ENCODE assay signal across 7 mouse cellular contexts in the genomic region with DNA sequence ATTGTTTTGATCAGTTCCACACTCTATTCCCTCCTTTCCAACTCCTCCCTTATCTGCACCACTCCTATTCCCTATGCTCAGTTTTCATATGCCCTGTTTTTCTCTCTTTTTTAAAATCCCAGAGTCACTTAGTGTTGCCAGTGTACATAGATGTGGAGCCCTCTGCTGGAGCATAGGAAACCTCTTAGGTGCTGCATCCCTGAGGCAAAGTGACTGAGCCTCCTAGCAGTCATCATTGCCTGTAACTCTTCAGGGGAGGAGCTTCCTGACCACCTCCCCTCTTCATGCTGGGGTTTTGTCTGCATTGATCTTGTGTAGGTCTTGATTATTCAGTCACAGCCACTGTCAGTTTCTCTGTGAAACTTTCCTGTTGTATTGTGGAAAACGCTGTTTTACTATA. TPM values are rescaled to one million over a fixed set of nuclear protein-coding genes. Genes with fewer than 3 reads are reported as not detected.
DNase-seq lines count a peak whose midpoint lies in the region; ATAC-seq and TF ChIP-seq lines count a peak whose summit lies in the region.

No protein-coding gene starts in this region.

- no peaks in the 10 kb centered on the region for H3K27me3 ChIP-seq in liver, embryonic 14.5 days (ENCODE audit: control insufficient read depth, insufficient read depth, low read length)

- intact Hi-C loops in left cerebral cortex, postnatal 10 days (cut with DNase I), result loop anchor here (2.0 kb wide), 1 partner anchor 96 kb away; no protein-coding TSS in a partner anchor
- intact Hi-C loops in heart, postnatal 36 days (cut with DNase I), result loop anchor here (1.0 kb wide), 1 partner anchor 96 kb away; no protein-coding TSS in a partner anchor

- DNase-seq in left cerebral cortex, adult 18-20 months (ENCODE audit: low spot score in 2 of 2), result peak; percentile 30 to 36
- no peak for DNase-seq in left cerebral cortex, postnatal 10 days (ENCODE audit: extremely low spot score in 1 of 2, low spot score in 2 of 2)
- DNase-seq in MN1 (ENCODE audit: low spot score), result peak; percentile 53
- DNase-seq in cerebellum, adult 9-10 months, result peak; percentile 60
- peak; percentile 14 to 25 for DNase-seq in heart, postnatal 36 days
- DNase-seq in liver, embryonic 14.5 days (ENCODE audit: low read depth in 3 of 3, low spot score in 3 of 3), result peak in 1 of 3 experiments; percentile 11
- DNase-seq in thymus, postnatal 10 days (ENCODE audit: low spot score in 2 of 2), result peak; percentile 52 to 61

- no peaks in the 10 kb centered on the region for H3K9me3 ChIP-seq in liver, embryonic 14.5 days (ENCODE audit: control insufficient read depth, low read length)

- H3K4me1 ChIP-seq in liver, embryonic 14.5 days (replicated peaks; ENCODE audit: control insufficient read depth in 2 of 2, insufficient read depth in 2 of 2, low read length in 1 of 2), result no peaks in the 10 kb centered on the region

- H3K27ac ChIP-seq in liver, embryonic 14.5 days, result no peak overlapping the region

- no peak for ATAC-seq in liver, embryonic 14.5 days (ENCODE audit: insufficient read depth)

- H3K4me3 ChIP-seq in liver, embryonic 14.5 days (ENCODE audit: insufficient read depth in 1 of 2, low read depth in 2 of 2, low read length in 2 of 2), result no peak overlapping the region

- WGBS in liver, embryonic 14.5 days (ENCODE audit: insufficient replicate concordance), result 61% methylated on average over 1 of the region's 1 CpGs

- H3K9ac ChIP-seq in liver, embryonic 14.5 days (replicated peaks), result no peak overlapping the region

- H3K36me3 ChIP-seq in liver, embryonic 14.5 days (replicated peaks; ENCODE audit: control insufficient read depth, insufficient read depth, low read depth), result no peaks in the 10 kb centered on the region; the same call in 1 of the 2 replicates

- no peak overlapping the region for H3K4me2 ChIP-seq in liver, embryonic 14.5 days (ENCODE audit: low read depth)

- no peak for TF ChIP-seq EP300 in liver, embryonic 14.5 days (IDR thresholded peaks at IDR 0.05; ENCODE audit: low read depth)

- peak; percentile 41; the same call in 1 of the 2 replicates for TF ChIP-seq CTCF in liver, embryonic 14.5 days (IDR thresholded peaks at IDR 0.05; ENCODE audit: low read depth)

RNA-seq across cellular contexts. Expression of a gene that starts 22.7 kb away (rescaled TPM):
- 10 to 100 TPM; 51.1 to 58.6 TPM for total RNA-seq in left cerebral cortex, adult 18-20 months (2021)
- 10 to 100 TPM; 29.5 to 30.5 TPM for total RNA-seq in left cerebral cortex, postnatal 10 days (2021)
- total RNA-seq in heart, postnatal 36 days (2021), result 10 to 100 TPM in 1 of 2 experiments, 1 to 10 TPM in 1; 7.4 to 13.1 TPM
- polyA plus RNA-seq in liver, embryonic 14.5 days (2012; rRNA removed), result 1.4 and 1.8 TPM in 2 replicates
- polyA plus RNA-seq in liver, embryonic 14.5 days (2014; fragmentation: Nextera tagmentation; extraction: Ambion mirVana), result 2.1 and 2.3 TPM in 2 replicates

Comparison
In these comparisons a context has a peak if more than half of its experiments do, and no peak if none do; other contexts are left out.
1. DNase-seq: peak in left cerebral cortex, adult 18-20 months (2 of 2), MN1 (single experiment), cerebellum, adult 9-10 months (single experiment), heart, postnatal 36 days (2 of 2) and thymus, postnatal 10 days (2 of 2); none in left cerebral cortex, postnatal 10 days (0 of 2).